Mouse (Mus musculus) kidney, postnatal 10 days (tissue): ENCODE data around the gene Arhgap44.

Experiments used
- DNase-seq: peaks from one replicate; pipeline ENCODE4 v3.0.0; 2021; ENCODE audit warnings: mixed read lengths

Arhgap44 gene

GRCm38 (mm10) chr11:65080274-65080673, 82.5 kb downstream of the Arhgap44 start:
- DNase-seq = no peak

GRCm38 (mm10) chr11:65069609-65070008, 93.2 kb downstream of the Arhgap44 start:
- no peak for DNase-seq

GRCm38 (mm10) chr11:65069051-65069450, 93.7 kb downstream of the Arhgap44 start:
- DNase-seq = no peak

GRCm38 (mm10) chr11:65065201-65065600, 97.6 kb downstream of the Arhgap44 start:
- DNase-seq = no peak

GRCm38 (mm10) chr11:65061437-65061836, 101.3 kb downstream of the Arhgap44 start:
- DNase-seq = no peak

GRCm38 (mm10) chr11:65059531-65059930, 103.2 kb downstream of the Arhgap44 start:
- DNase-seq = no peak

GRCm38 (mm10) chr11:65058224-65058908, 104.4 kb downstream of the Arhgap44 start:
- DNase-seq = no peak

GRCm38 (mm10) chr11:65055596-65055995, 107.2 kb downstream of the Arhgap44 start:
- DNase-seq = no peak

GRCm38 (mm10) chr11:65054216-65054615, 108.5 kb downstream of the Arhgap44 start:
- DNase-seq = no peak

- DNase-seq = no peak
These were observed 111.9 kb downstream of the Arhgap44 start for GRCm38 (mm10) chr11:65050819-65051218.

- no peak for DNase-seq
These were observed 113.7 kb downstream of the Arhgap44 start for GRCm38 (mm10) chr11:65049090-65049489.

- no peak for DNase-seq
These were observed 122.2 kb downstream of the Arhgap44 start for GRCm38 (mm10) chr11:65040556-65040955.

GRCm38 (mm10) chr11:65039517-65040095, 123.2 kb downstream of the Arhgap44 start:
- DNase-seq = no peak

GRCm38 (mm10) chr11:65038996-65039395, 123.8 kb downstream of the Arhgap44 start:
- DNase-seq = no peak

GRCm38 (mm10) chr11:65032221-65032620, 130.5 kb downstream of the Arhgap44 start:
- DNase-seq = no peak

- DNase-seq = no peak
These were observed 132.6 kb downstream of the Arhgap44 start for GRCm38 (mm10) chr11:65030201-65030600.

- no peak for DNase-seq
These were observed 134.7 kb downstream of the Arhgap44 start for GRCm38 (mm10) chr11:65028049-65028448.

GRCm38 (mm10) chr11:65022771-65023170, 140.0 kb downstream of the Arhgap44 start:
- DNase-seq = no peak

GRCm38 (mm10) chr11:65020744-65021143, 142.0 kb downstream of the Arhgap44 start:
- no peak for DNase-seq

GRCm38 (mm10) chr11:65016754-65017153, 146.0 kb downstream of the Arhgap44 start:
- no peak for DNase-seq

GRCm38 (mm10) chr11:65013906-65014305, 148.9 kb downstream of the Arhgap44 start:
- DNase-seq = no peak

- no peak for DNase-seq
These were observed 156.7 kb downstream of the Arhgap44 start for GRCm38 (mm10) chr11:65006047-65006446.

- no peak for DNase-seq
These were observed 157.9 kb downstream of the Arhgap44 start for GRCm38 (mm10) chr11:65004836-65005235.

- DNase-seq = no peak
These were observed 159.2 kb downstream of the Arhgap44 start for GRCm38 (mm10) chr11:65003611-65004010.

GRCm38 (mm10) chr11:65001729-65002128, 161.0 kb downstream of the Arhgap44 start:
- DNase-seq = no peak
